ENCODE assay signal across 19 mouse cellular contexts in the genomic region with DNA sequence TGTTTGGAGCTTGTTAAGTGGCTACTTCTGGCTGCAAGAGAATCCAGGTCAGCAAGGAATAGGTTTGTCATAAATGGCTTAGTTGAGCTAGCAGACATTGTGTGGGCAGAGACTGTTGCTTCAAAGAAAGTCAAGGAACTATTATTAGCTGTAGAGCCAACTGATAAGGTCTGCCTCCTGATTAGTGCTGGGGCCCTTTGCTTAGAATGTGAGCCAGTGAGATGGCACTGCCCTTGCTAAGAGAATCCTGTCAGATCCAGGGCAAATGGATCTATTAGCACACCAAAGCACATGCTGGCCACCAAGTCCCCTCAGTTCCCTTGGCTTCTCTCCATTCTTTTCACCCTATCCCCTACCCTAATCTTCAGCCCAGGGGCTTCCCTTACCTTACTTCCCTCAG. TPM values are rescaled to one million over a fixed set of nuclear protein-coding genes. Genes with fewer than 3 reads are reported as not detected.
DNase-seq lines count a peak whose midpoint lies in the region; ATAC-seq and TF ChIP-seq lines count a peak whose summit lies in the region.
"Had no signal": no experiment of that assay in that cellular context is flagged by ENCODE, and none has a peak within 500 bp of the region (broad histone marks: within the 10 kb centered on the region; RNA-seq: fewer than 3 reads in every experiment).

No protein-coding gene starts in this region.

- TF ChIP-seq EP300 in MEL (IDR thresholded peaks at IDR 0.05; ENCODE audit: low read depth in 1 of 2, low read length in 2 of 2), result peak; percentile 39 to 52; a peak in 2 of 4 replicates

- H3K9ac ChIP-seq in heart, embryonic 12.5 days, result no peak overlapping the region
- no peak overlapping the region for H3K9ac ChIP-seq in heart, embryonic 16.5 days (ENCODE audit: low read length)
- H3K9ac ChIP-seq in MEL (ENCODE audit: control insufficient read depth, low read depth, low read length, poor library complexity, severe bottlenecking), result peak overlapping the region; percentile 45
- H3K9ac ChIP-seq: embryonic facial prominence, embryonic 12.5 days; forebrain, embryonic 15.5 days; hindbrain, embryonic 12.5 days had no signal

- H3K4me1 ChIP-seq in heart, embryonic 12.5 days (replicated peaks), result 0 out of 2 replicates have a peak, but pooled peaks cover 3% of the 10 kb centered on the region
- no peaks in the 10 kb centered on the region; the same call in 1 of the 2 replicates for H3K4me1 ChIP-seq in heart, embryonic 16.5 days (ENCODE audit: control insufficient read depth, insufficient read depth, low read length)
- H3K4me1 ChIP-seq in MEL (ENCODE audit: control insufficient read depth in 1 of 2, insufficient read depth in 2 of 2, low read length in 2 of 2), result peaks cover 10 to 19% of the 10 kb centered on the region in 2 experiments
- H3K4me1 ChIP-seq: embryonic facial prominence, embryonic 12.5 days; forebrain, embryonic 15.5 days; hindbrain, embryonic 12.5 days had no signal

- no peaks in the 10 kb centered on the region for H3K79me2 ChIP-seq in MEL (ENCODE audit: control insufficient read depth, insufficient read depth, low read length, poor library complexity)

- no peak for TF ChIP-seq RAD21 in MEL (IDR thresholded peaks at IDR 0.05; ENCODE audit: low read depth, low read length)

- no peaks in the 10 kb centered on the region for H3K9me3 ChIP-seq in heart, embryonic 12.5 days (replicated peaks)
- no peaks in the 10 kb centered on the region for H3K9me3 ChIP-seq in heart, embryonic 16.5 days (replicated peaks; ENCODE audit: control insufficient read depth, low read length)
- no peaks in the 10 kb centered on the region for H3K9me3 ChIP-seq in MEL (replicated peaks; ENCODE audit: insufficient read depth, low read length)
- H3K9me3 ChIP-seq: embryonic facial prominence, embryonic 12.5 days; forebrain, embryonic 15.5 days; hindbrain, embryonic 12.5 days had no signal

- no peaks in the 10 kb centered on the region for H3K27me3 ChIP-seq in heart, embryonic 12.5 days (replicated peaks)
- H3K27me3 ChIP-seq in heart, embryonic 16.5 days (ENCODE audit: control insufficient read depth, insufficient read depth, low read length), result no peaks in the 10 kb centered on the region
- no peaks in the 10 kb centered on the region for H3K27me3 ChIP-seq in MEL (ENCODE audit: control insufficient read depth in 1 of 2, insufficient read depth in 2 of 2, low read length in 2 of 2)
- H3K27me3 ChIP-seq: embryonic facial prominence, embryonic 12.5 days; forebrain, embryonic 15.5 days; hindbrain, embryonic 12.5 days had no signal

- H3K36me3 ChIP-seq in heart, embryonic 12.5 days, result no peaks in the 10 kb centered on the region
- no peaks in the 10 kb centered on the region for H3K36me3 ChIP-seq in heart, embryonic 16.5 days (ENCODE audit: control insufficient read depth, insufficient read depth)
- H3K36me3 ChIP-seq in MEL (ENCODE audit: control insufficient read depth in 1 of 2, insufficient read depth in 2 of 2, low read length in 2 of 2), result peaks cover 0 to 22% of the 10 kb centered on the region in 2 experiments; a peak in 2 of 4 replicates
- H3K36me3 ChIP-seq: embryonic facial prominence, embryonic 12.5 days; forebrain, embryonic 15.5 days; hindbrain, embryonic 12.5 days had no signal

- no peak overlapping the region for H3K4me2 ChIP-seq in heart, embryonic 12.5 days
- H3K4me2 ChIP-seq in heart, embryonic 16.5 days (ENCODE audit: low read depth, low read length), result no peak overlapping the region
- H3K4me2 ChIP-seq: embryonic facial prominence, embryonic 12.5 days; forebrain, embryonic 15.5 days; hindbrain, embryonic 12.5 days had no signal

- TF ChIP-seq POLR2A in MEL (IDR thresholded peaks at IDR 0.05; ENCODE audit: control insufficient read depth in 1 of 2, insufficient read depth in 1 of 2, low read depth in 1 of 2, low read length in 2 of 2, poor library complexity in 1 of 2), result no peak

- ATAC-seq in heart, embryonic 12.5 days (ENCODE audit: insufficient number of reproducible peaks, low FRiP score), result no peak
- no peak for ATAC-seq in heart, embryonic 16.5 days (replicated peaks; ENCODE audit: extremely low read depth, insufficient read depth, low FRiP score)
- ATAC-seq: forebrain, embryonic 15.5 days; hindbrain, embryonic 16.5 days; inflammation-experienced regulatory T-cells, adult 6 months; intestine, postnatal 0 days had no signal

- intact Hi-C loops in heart, postnatal 36 days (cut with DNase I), result no loop called here

- no peak for DNase-seq in heart, postnatal 36 days
- no peak for DNase-seq in heart, adult 8-10 months (ENCODE audit: low spot score)
- peak; percentile 55 for DNase-seq in MEL (ENCODE audit: low read depth, low spot score)
- DNase-seq in left cerebral cortex, adult 11 months (ENCODE audit: low spot score), result no peak
- DNase-seq: adrenal gland, adult 8-10 months; adrenal gland, postnatal 36 days; cerebellum, adult 11-12 months; cerebellum, adult 9-10 months; cerebellum, postnatal 25 days; gastrocnemius, postnatal 10 days; kidney, adult 8-10 months had no signal

- H3K4me3 ChIP-seq in heart, embryonic 12.5 days, result no peak overlapping the region
- H3K4me3 ChIP-seq in heart, embryonic 16.5 days (ENCODE audit: low read length), result no peak overlapping the region
- no peak overlapping the region for H3K4me3 ChIP-seq in MEL (ENCODE audit: control insufficient read depth in 1 of 2, insufficient read depth in 1 of 2, low read depth in 2 of 2, low read length in 2 of 2)
- H3K4me3 ChIP-seq: embryonic facial prominence, embryonic 12.5 days; forebrain, embryonic 15.5 days; hindbrain, embryonic 12.5 days had no signal

- H3K27ac ChIP-seq in heart, embryonic 12.5 days (ENCODE audit: poor library complexity, severe bottlenecking), result peak overlapping the region; percentile 71; the same call in 1 of the 2 replicates
- H3K27ac ChIP-seq in heart, embryonic 16.5 days (ENCODE audit: low read length), result peak overlapping the region; percentile 44
- peak overlapping the region; percentile 59 for H3K27ac ChIP-seq in MEL (ENCODE audit: control insufficient read depth, low read depth, low read length)
- H3K27ac ChIP-seq: embryonic facial prominence, embryonic 12.5 days; forebrain, embryonic 15.5 days; hindbrain, embryonic 12.5 days had no signal

- TF ChIP-seq CTCF in MEL (IDR thresholded peaks at IDR 0.05 in 2 of 3, conservative IDR thresholded peaks at IDR 0.05 in 1 of 3; ENCODE audit: control insufficient read depth in 1 of 3, insufficient read depth in 1 of 3, low read depth in 2 of 3, low read length in 3 of 3, poor library complexity in 1 of 3, severe bottlenecking in 1 of 3), result no peak

TF ChIP-seq in MEL, 35 proteins besides CTCF, POLR2A, EP300 and RAD21:
- TF ChIP-seq BHLHE40 (IDR thresholded peaks at IDR 0.05; ENCODE audit: borderline replicate concordance, low read depth, low read length) (0 out of 2 replicates have a peak, but pooled peaks have one; percentile 17), ZNF384 (IDR thresholded peaks at IDR 0.05; ENCODE audit: low read depth, low read length) (no peak), RCOR1 (IDR thresholded peaks at IDR 0.05; ENCODE audit: low read depth, low read length) (no peak), TCF12 (IDR thresholded peaks at IDR 0.05; ENCODE audit: low read depth, low read length) (peak; percentile 27; the same call in 1 of the 2 replicates), MEF2A (IDR thresholded peaks at IDR 0.05; ENCODE audit: extremely low read depth, insufficient replicate concordance, low read depth, low read length, poor library complexity, severe bottlenecking) (peak; percentile 95; the same call in 1 of the 2 replicates), GATA1 (IDR thresholded peaks at IDR 0.05; ENCODE audit: low read depth, low read length) (peak; percentile 84), NELFE (IDR thresholded peaks at IDR 0.05; ENCODE audit: low read depth, low read length) (no peak), POLR2AphosphoS2 (IDR thresholded peaks at IDR 0.05; ENCODE audit: low read length) (no peak), UBTF (IDR thresholded peaks at IDR 0.05; ENCODE audit: borderline replicate concordance, insufficient read depth, low read depth, low read length) (no peak), ZKSCAN1 (IDR thresholded peaks at IDR 0.05; ENCODE audit: low read depth, low read length) (no peak), ELF1 (IDR thresholded peaks at IDR 0.05; ENCODE audit: low read depth, low read length) (no peak), ETS1 (IDR thresholded peaks at IDR 0.05; ENCODE audit: low read depth, low read length) (0 out of 2 replicates have a peak, but pooled peaks have one; percentile 19), KAT2A (conservative IDR thresholded peaks at IDR 0.05; ENCODE audit: low read depth, low read length) (no peak)

RNA-seq across cellular contexts. Expression of gene Slc9a7, which starts 14.3 kb away (rescaled TPM):
- 6.1 and 7.9 TPM in 2 replicates for polyA plus RNA-seq in heart, embryonic 12.5 days (2016; fragmentation: Nextera tagmentation; extraction: Ambion mirVana)
- total RNA-seq in heart, postnatal 36 days (2021), result 1 to 10 TPM; 3.9 to 4.0 TPM
- 4.7 and 5.9 TPM in 2 replicates for polyA plus RNA-seq in heart, embryonic 16.5 days (2015; fragmentation: Nextera tagmentation; extraction: Ambion mirVana)
- total RNA-seq in heart, adult 8-10 months (2022), result 1 to 10 TPM; 2.9 to 4.8 (median 3.4) TPM
- total RNA-seq in MEL (2012; rRNA removed), result not detected in 2 replicates
- polyA plus RNA-seq in MEL (2012; ENCODE audit: insufficient read depth in 1 of 2, insufficient read length in 2 of 2, low read depth in 1 of 2, low replicate concordance in 2 of 2, missing spikeins in 1 of 2), result not detected

RNA-seq across cellular contexts. Expression of gene Rp2, which starts 58.3 kb away (rescaled TPM):
- 16.0 and 16.9 TPM in 2 replicates for polyA plus RNA-seq in heart, embryonic 12.5 days (2016; fragmentation: Nextera tagmentation; extraction: Ambion mirVana)
- total RNA-seq in heart, postnatal 36 days (2021), result 10 to 100 TPM; 10.9 to 11.4 TPM
- polyA plus RNA-seq in heart, embryonic 16.5 days (2015; fragmentation: Nextera tagmentation; extraction: Ambion mirVana), result 12.6 and 14.1 TPM in 2 replicates
- total RNA-seq in heart, adult 8-10 months (2022), result 10 to 100 TPM in 2 of 4 experiments, 1 to 10 TPM in 2; 8.4 to 12.2 (median 10.1) TPM
- total RNA-seq in MEL (2012; rRNA removed), result 15.7 and 16.8 TPM in 2 replicates
- 1 to 10 TPM in 1 of 2 experiments, not detected in 1; 10.0 TPM for polyA plus RNA-seq in MEL (2012; ENCODE audit: insufficient read depth in 1 of 2, insufficient read length in 2 of 2, low read depth in 1 of 2, low replicate concordance in 2 of 2, missing spikeins in 1 of 2)
